Mouse (Mus musculus) heart, adult 2 months (tissue): ENCODE measurements around the gene Aste1. TPM values are rescaled to one million over a fixed set of nuclear protein-coding genes. Genes with fewer than 3 reads are reported as not detected.

Source experiments
- DNase-seq, 2 experiments: peaks; one replicate each; pipeline ENCODE4 v3.0.0; 2021
- H3K27ac ChIP-seq: fragments of 200-600 bp; 2 replicates; pipeline ENCODE4 v1.8.1; 2022
- H3K27me3 ChIP-seq: fragments of 200-500 bp; 2 replicates; pipeline ENCODE4 v1.6.1; 2012; ENCODE audit warnings: mild to moderate bottlenecking, low read length, inconsistent platforms, mixed read lengths; ENCODE audit not compliant: control insufficient read depth, insufficient read depth
- H3K36me3 ChIP-seq: fragments of 200-500 bp; 2 replicates; pipeline ENCODE4 v1.6.1; 2012; ENCODE audit warnings: low read length, inconsistent platforms; ENCODE audit not compliant: control insufficient read depth, insufficient read depth
- H3K4me1 ChIP-seq: fragments of 200-500 bp; 2 replicates; pipeline ENCODE4 v1.6.1; 2011; ENCODE audit warnings: low read length; ENCODE audit not compliant: control insufficient read depth, insufficient read depth
- H3K4me3 ChIP-seq: fragments of 200-600 bp; 2 replicates; pipeline ENCODE4 v1.8.1; 2022
- H3K79me2 ChIP-seq: fragments of 200-500 bp; replicated peaks from 2 replicates; pipeline ENCODE4 v1.6.1; 2012; ENCODE audit warnings: mild to moderate bottlenecking, inconsistent platforms, low read length, moderate library complexity, mixed read lengths; ENCODE audit not compliant: control insufficient read depth, insufficient read depth
- H3K9ac ChIP-seq: fragments of 200-500 bp; 2 replicates; pipeline ENCODE4 v1.6.1; 2012; ENCODE audit warnings: low read depth, mild to moderate bottlenecking, control low read depth, inconsistent platforms, low read length, mixed read lengths
- CTCF ChIP-seq: fragments of 200-600 bp; IDR thresholded peaks from 2 replicates; pipeline ENCODE4 v1.8.1; 2022; ENCODE audit warnings: antibody characterized with exemption, mild to moderate bottlenecking, moderate library complexity
- EP300 ChIP-seq: fragments of 200-500 bp; IDR thresholded peaks from 2 replicates; pipeline ENCODE4 v1.6.1; 2011; ENCODE audit warnings: low read depth, low read length, control low read depth; ENCODE audit not compliant: insufficient read depth
- POLR2A ChIP-seq: fragments of 200-500 bp; IDR thresholded peaks from 2 replicates; pipeline ENCODE4 v1.6.1; 2011; ENCODE audit warnings: mild to moderate bottlenecking, low read depth, low read length, control low read depth; ENCODE audit not compliant: insufficient read depth
- WGBS: fragments of 180-500 bp; shearing (Covaris S2); methylation state at CpG from one replicate; pipeline ENCODE4 v1.1.7; 2018; 5-methylcytosine and 5-hydroxymethylcytosine counted together
- intact Hi-C: fragments of 180-260 bp; cut with DNase I; formaldehyde crosslinking; loops from one replicate; pipeline ENCODE4 v1.15.1; 2025
- polyA plus RNA-seq: library from polyadenylated mRNA; depleted of rRNA; stranded (reverse); fragments of >200 nt; gene quantifications from 2 replicates; pipeline ENCODE4 v1.2.3, GENCODE M21; 2012
- total RNA-seq, 2 experiments: library from RNA; stranded (reverse); gene quantifications; 2 replicates each; pipeline ENCODE4 v1.2.3; 2021

The Aste1 gene
- total and polyA plus RNA-seq, 3 experiments: 3.2 to 7.3 (median 5.3) TPM

DNA sequence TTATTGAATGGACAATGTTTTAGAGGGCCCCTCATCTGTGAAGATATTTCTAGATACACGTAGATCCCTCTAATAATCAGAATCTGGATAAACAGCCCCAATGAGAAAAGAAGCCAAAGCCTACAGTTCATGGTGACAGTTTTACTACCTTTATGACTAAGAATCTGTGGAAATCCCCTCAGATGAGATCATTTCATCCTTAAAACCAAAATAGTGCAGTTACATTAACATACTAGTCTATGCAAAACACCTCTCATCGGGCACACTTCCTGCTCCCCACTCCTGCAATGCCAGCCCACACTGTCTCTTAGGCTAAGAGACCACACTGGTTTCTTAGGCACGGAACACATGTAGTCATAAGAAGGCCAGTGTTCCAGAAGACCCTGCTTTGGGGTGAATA lies 26.6 kb upstream of the Aste1 start:
- Histone ChIP-seq H3K4me1 (no peaks in the 10 kb centered on the region), H3K27ac (no peak overlapping the region), H3K27me3 (no peaks in the 10 kb centered on the region), H3K9ac (no peak overlapping the region), H3K36me3 (no peaks in the 10 kb centered on the region), H3K79me2 (no peaks in the 10 kb centered on the region), H3K4me3 (no peak overlapping the region)
- WGBS: 74% methylated on average over 3 of the region's 3 CpGs
- no peak for DNase-seq
- intact Hi-C loops: no loop called here
- no peak for TF ChIP-seq CTCF
- TF ChIP-seq EP300: no peak
- TF ChIP-seq POLR2A: no peak

DNA sequence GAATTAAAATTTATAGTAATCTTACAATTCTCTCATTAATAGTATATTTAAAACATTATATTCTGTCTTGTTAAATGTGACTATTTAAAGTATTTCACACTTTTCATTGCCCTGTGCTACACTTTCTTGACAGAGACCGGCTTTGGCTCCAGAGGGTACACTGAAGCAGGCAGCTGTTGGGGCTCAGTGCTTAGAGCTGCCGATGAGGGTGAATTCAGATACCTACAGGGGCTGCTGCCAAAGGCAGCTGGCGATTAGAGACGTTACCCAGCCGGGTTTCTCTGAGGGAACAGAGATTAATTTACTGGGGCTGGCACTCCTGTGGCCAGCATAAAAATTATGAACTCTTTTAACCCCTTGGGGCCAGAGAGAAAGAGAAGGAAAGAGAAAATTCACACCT lies 20.8 kb upstream of the Aste1 start:
- Histone ChIP-seq H3K27ac (no peak overlapping the region), H3K36me3 (no peaks in the 10 kb centered on the region), H3K27me3 (peaks cover 2% of the 10 kb centered on the region; the same call in 1 of the 2 replicates), H3K9ac (no peak overlapping the region), H3K4me3 (no peak overlapping the region), H3K79me2 (no peaks in the 10 kb centered on the region), H3K4me1 (no peaks in the 10 kb centered on the region)
- TF ChIP-seq POLR2A (no peak), EP300 (no peak), CTCF (no peak)
- intact Hi-C loops: no loop called here
- 60% methylated on average over 5 of the region's 5 CpGs for WGBS
- DNase-seq: no peak

DNA sequence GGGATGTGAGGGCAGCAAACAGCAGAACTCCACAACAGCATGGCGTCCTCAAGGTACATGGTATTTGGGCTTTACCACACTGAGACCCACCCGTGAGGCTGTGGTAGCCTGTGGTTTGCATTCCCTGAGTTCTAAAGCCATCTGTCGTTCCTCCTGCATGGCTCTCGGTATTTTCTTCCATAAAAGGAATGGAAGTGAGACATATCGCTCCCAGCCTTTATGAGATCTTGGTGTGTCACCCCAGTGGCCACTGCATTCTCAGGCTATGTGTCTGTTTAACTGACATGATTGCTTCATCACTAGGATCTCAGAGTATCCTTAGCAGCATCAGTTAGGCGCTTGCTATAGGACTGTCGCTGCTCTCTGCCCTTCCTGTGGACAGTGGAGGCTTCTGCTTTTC lies 18.8 kb upstream of the Aste1 start:
- 61% methylated on average over 7 of the region's 7 CpGs for WGBS
- TF ChIP-seq CTCF (no peak), POLR2A (no peak), EP300 (no peak)
- intact Hi-C loops: no loop called here
- Histone ChIP-seq H3K9ac (no peak overlapping the region), H3K36me3 (no peaks in the 10 kb centered on the region), H3K4me1 (no peaks in the 10 kb centered on the region), H3K27me3 (peaks cover 2% of the 10 kb centered on the region; the same call in 1 of the 2 replicates), H3K27ac (no peak overlapping the region), H3K79me2 (no peaks in the 10 kb centered on the region), H3K4me3 (no peak overlapping the region)
- no peak for DNase-seq

DNA sequence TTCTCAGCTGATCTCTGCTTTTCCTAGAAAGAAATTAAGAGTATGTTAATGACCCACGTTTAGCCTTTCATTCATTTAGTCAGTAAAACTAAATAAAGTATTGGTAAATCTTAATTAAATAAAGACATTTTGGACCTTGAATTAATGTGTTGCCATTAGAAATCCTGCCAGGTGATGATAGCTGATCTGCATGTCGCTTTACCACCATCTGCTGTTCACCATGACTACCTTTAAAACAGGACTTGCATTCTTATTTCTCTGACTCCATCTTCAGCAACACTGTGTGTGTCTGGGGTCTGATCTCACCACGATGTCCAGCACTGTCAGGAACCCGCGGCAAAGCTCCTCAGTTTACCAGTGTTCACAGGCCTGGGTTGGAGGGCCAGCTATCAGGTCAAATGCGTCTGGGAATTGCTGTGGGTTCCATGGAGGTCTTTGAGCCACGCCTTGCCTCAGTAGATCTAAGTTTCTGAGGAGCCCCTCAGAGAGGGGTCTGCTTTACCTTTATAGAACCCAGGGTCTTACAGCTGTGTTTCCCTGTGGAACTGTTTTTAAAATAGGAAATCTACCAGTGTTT lies 18.1 kb upstream of the Aste1 start:
- Histone ChIP-seq H3K27me3 (peaks cover 2% of the 10 kb centered on the region; the same call in 1 of the 2 replicates), H3K36me3 (no peaks in the 10 kb centered on the region), H3K79me2 (no peaks in the 10 kb centered on the region), H3K27ac (no peak overlapping the region), H3K9ac (no peak overlapping the region), H3K4me3 (no peak overlapping the region), H3K4me1 (no peaks in the 10 kb centered on the region)
- peak; percentile 28 for TF ChIP-seq CTCF
- TF ChIP-seq POLR2A: no peak
- TF ChIP-seq EP300: no peak
- intact Hi-C loops: no loop called here
- 66% methylated on average over 7 of the region's 7 CpGs for WGBS
- DNase-seq: no peak

DNA sequence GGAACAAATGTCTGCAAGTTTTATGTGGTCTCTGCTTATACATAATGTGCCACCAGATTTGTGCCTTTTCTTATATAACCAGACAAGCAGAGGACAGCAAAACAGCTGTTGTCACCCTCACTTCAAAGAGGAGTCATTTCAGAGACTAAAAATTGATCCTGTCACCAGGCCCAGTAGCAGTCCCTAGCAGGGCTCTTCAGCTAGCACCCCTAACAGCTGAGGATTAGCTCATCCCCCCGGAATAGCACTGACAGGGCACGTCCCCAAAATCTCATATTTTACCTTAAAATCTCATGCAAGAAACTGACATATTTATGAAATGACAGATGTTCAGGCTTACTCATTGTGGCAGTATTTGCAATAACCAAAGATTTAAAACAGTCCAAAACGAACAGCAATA lies 17.6 kb upstream of the Aste1 start:
- no peak for DNase-seq
- TF ChIP-seq EP300 (no peak), POLR2A (no peak), CTCF (no peak)
- Histone ChIP-seq H3K27me3 (peaks cover 2% of the 10 kb centered on the region; the same call in 1 of the 2 replicates), H3K4me1 (no peaks in the 10 kb centered on the region), H3K36me3 (no peaks in the 10 kb centered on the region), H3K9ac (no peak overlapping the region), H3K79me2 (no peaks in the 10 kb centered on the region), H3K4me3 (no peak overlapping the region), H3K27ac (no peak overlapping the region)
- 58% methylated on average over 3 of the region's 3 CpGs for WGBS
- intact Hi-C loops: no loop called here

DNA sequence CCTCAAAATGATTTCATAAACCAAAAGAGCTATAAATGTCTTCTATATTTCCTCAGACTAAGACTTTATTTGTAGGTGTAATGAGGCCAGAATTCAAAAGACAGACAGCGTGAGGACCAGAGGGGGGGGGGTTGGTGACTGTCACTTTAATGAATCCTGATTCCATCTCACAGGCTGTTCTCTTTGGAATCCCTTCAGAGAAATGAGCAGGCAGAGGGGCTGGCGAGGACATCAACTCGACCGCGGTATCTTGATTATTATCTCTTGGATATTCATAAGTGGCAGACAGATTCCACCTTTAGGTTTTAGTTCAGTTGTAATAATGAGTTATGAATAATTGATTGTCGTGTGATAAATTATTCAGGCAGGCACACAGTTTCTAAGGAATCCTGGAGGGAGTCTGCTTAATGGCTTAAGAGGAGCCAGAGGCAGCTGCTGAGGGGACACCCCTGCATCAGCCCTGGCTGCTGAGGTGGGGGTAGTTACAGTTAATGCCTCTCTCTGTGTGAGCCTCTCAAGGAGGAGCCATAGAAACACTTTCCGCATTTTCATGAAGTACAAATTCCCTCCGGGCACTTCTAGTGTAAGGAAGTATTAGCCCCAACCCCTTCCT lies 15.6 kb upstream of the Aste1 start:
- Histone ChIP-seq H3K9ac (no peak overlapping the region), H3K4me1 (no peaks in the 10 kb centered on the region), H3K79me2 (no peaks in the 10 kb centered on the region), H3K36me3 (no peaks in the 10 kb centered on the region), H3K27me3 (peaks cover 2% of the 10 kb centered on the region; the same call in 1 of the 2 replicates), H3K27ac (no peak overlapping the region), H3K4me3 (no peak overlapping the region)
- 69% methylated on average over 8 of the region's 8 CpGs for WGBS
- DNase-seq: no peak
- intact Hi-C loops: loop anchor here (10.0 kb wide), 1 partner anchor 925 kb away; no protein-coding TSS in a partner anchor
- no peak for TF ChIP-seq CTCF
- no peak for TF ChIP-seq POLR2A
- no peak for TF ChIP-seq EP300
